Mouse (Mus musculus) lung, embryonic 14.5 days (tissue): Measurements from ENCODE around the gene Gria2. TPM values are rescaled to one million over a fixed set of nuclear protein-coding genes. Genes with fewer than 3 reads are reported as not detected.
A peak's percentile ranks its signal among the peaks of the same experiment; 100 is the strongest.

Source experiments
- ATAC-seq: fragments of 200-750 bp; cut with Nextera tagmentation; 2 replicates; pipeline ENCODE4 v1.8.0; 2017; ENCODE audit warnings: mild to moderate bottlenecking, moderate TSS enrichment, moderate library complexity; ENCODE audit not compliant: insufficient read depth
- DNase-seq: peaks from one replicate; pipeline ENCODE4 v3.0.0-alpha.2; 2015
- H3K27ac ChIP-seq: fragments of 300-500 bp; sonication (generic); 2 replicates; pipeline ENCODE4 v1.5.1; 2014; ENCODE audit warnings: low read depth, mild to moderate bottlenecking, moderate library complexity
- H3K27me3 ChIP-seq: fragments of 300-500 bp; sonication (generic); 2 replicates; pipeline ENCODE4 v1.6.1; 2014; ENCODE audit warnings: low read length, control low read depth; ENCODE audit not compliant: insufficient read depth
- H3K36me3 ChIP-seq: fragments of 300-500 bp; sonication (generic); 2 replicates; pipeline ENCODE4 v1.6.1; 2014; ENCODE audit warnings: control low read depth; ENCODE audit not compliant: insufficient read depth
- H3K4me1 ChIP-seq: fragments of 300-500 bp; sonication (generic); 2 replicates; pipeline ENCODE4 v1.6.1; 2014; ENCODE audit warnings: antibody characterized with exemption, control low read depth; ENCODE audit not compliant: insufficient read depth
- H3K4me2 ChIP-seq: fragments of 300-500 bp; sonication (generic); 2 replicates; pipeline ENCODE4 v1.6.1; 2014; ENCODE audit warnings: mild to moderate bottlenecking
- H3K4me3 ChIP-seq: fragments of 300-500 bp; sonication (generic); 2 replicates; pipeline ENCODE4 v1.5.1; 2014; ENCODE audit warnings: low read depth, low read length
- H3K9ac ChIP-seq: fragments of 300-500 bp; sonication (generic); 2 replicates; pipeline ENCODE4 v1.6.1; 2014
- H3K9me3 ChIP-seq: fragments of 300-500 bp; sonication (generic); 2 replicates; pipeline ENCODE4 v1.6.1; 2016; ENCODE audit warnings: low read depth, low read length, control low read depth
- CTCF ChIP-seq: IDR thresholded peaks from 2 replicates; pipeline ENCODE4 v1.5.1; 2016; ENCODE audit warnings: antibody characterized with exemption, low read depth
- WGBS: fragments of 180-500 bp; shearing (Covaris S2); extraction: QIAGEN DNeasy Blood & Tissue Kit; methylation state at CpG from one replicate; pipeline ENCODE4 v1.1.7; 2014; 5-methylcytosine and 5-hydroxymethylcytosine counted together
- polyA plus RNA-seq: library from polyadenylated mRNA; unstranded; fragments of >200 nt; fragmentation: Nextera tagmentation; extraction: Ambion mirVana; gene quantifications from 2 replicates; pipeline ENCODE4 v1.2.1, GENCODE M21; 2014

Gria2 gene
- 0.16 and 0.17 TPM in 2 replicates for polyA plus RNA-seq

GRCm38 (mm10) chr3:80802596-80803081, at the start of gene Gria2:
TSS of gene Gria2 (minus strand) at chr3:80802835.
- H3K27me3 ChIP-seq = peaks cover 27% of the 10 kb centered on the region
- TF ChIP-seq CTCF = no peak
- under 1% methylated on average over 35 of the region's 35 CpGs for WGBS
- H3K4me3 ChIP-seq = peak within 1 kb of the TSS; percentile 34
- H3K36me3 ChIP-seq = no peaks in the 10 kb centered on the region
- no peak within 1 kb of the TSS for H3K9ac ChIP-seq
- H3K4me1 ChIP-seq = no peaks in the 10 kb centered on the region; the same call in 1 of the 2 replicates
- H3K9me3 ChIP-seq = no peaks in the 10 kb centered on the region
- peak; percentile 96 for DNase-seq
- H3K4me2 ChIP-seq = peak within 1 kb of the TSS; percentile 72
- no peak within 1 kb of the TSS for H3K27ac ChIP-seq
- peak; percentile 98 for ATAC-seq

- H3K4me1 ChIP-seq = no peaks in the 10 kb centered on the region
- no peaks in the 10 kb centered on the region for H3K36me3 ChIP-seq
- ATAC-seq (no peak), DNase-seq (no peak)
- 78% methylated on average over 10 of the region's 10 CpGs for WGBS
- no peak for TF ChIP-seq CTCF
- H3K9ac ChIP-seq = no peak overlapping the region
- no peak overlapping the region for H3K4me3 ChIP-seq
- no peak overlapping the region for H3K27ac ChIP-seq
- no peaks in the 10 kb centered on the region for H3K9me3 ChIP-seq
- no peak overlapping the region for H3K4me2 ChIP-seq
- H3K27me3 ChIP-seq = no peaks in the 10 kb centered on the region
These were observed 48.3 kb upstream of the Gria2 start for GRCm38 (mm10) chr3:80850947-80851346.

DNA sequence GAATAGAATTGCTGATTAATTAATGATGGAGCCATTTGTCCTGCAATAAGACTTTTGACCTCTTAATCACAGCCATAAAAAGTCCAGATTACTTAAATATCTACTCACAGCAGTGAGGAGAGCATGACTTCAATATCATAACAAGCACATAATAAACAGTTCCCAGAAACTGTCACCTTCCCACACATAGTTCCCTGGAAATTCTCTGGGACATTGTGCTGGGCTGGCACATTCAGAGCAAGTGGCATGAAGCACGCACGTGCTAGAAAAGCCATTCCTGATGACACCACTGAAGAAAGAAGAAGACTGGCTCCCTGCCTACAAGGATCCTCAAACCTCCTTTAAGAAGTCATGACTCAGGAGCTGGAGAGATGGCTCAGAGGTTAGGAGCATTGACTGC, 43.0 kb upstream of the Gria2 start:
- WGBS = 67% methylated on average over 2 of the region's 2 CpGs
- Histone ChIP-seq H3K27me3 (no peaks in the 10 kb centered on the region), H3K4me1 (no peaks in the 10 kb centered on the region), H3K9ac (no peak overlapping the region), H3K4me2 (no peak overlapping the region), H3K36me3 (no peaks in the 10 kb centered on the region), H3K9me3 (no peaks in the 10 kb centered on the region), H3K27ac (no peak overlapping the region), H3K4me3 (no peak overlapping the region)
- no peak for DNase-seq
- ATAC-seq = no peak
- no peak for TF ChIP-seq CTCF

- TF ChIP-seq CTCF = no peak
- DNase-seq = no peak
- 66% methylated on average over 5 of the region's 5 CpGs for WGBS
These were observed 37.2 kb upstream of the Gria2 start for GRCm38 (mm10) chr3:80839845-80840244.

GRCm38 (mm10) chr3:80837583-80837982, 34.9 kb upstream of the Gria2 start:
- Histone ChIP-seq H3K4me1 (no peaks in the 10 kb centered on the region), H3K27me3 (no peaks in the 10 kb centered on the region), H3K27ac (no peak overlapping the region), H3K4me3 (no peak overlapping the region), H3K9ac (no peak overlapping the region), H3K9me3 (no peaks in the 10 kb centered on the region), H3K36me3 (no peaks in the 10 kb centered on the region), H3K4me2 (no peak overlapping the region)
- peak; percentile 79 for DNase-seq
- 19% methylated on average over 3 of the region's 3 CpGs for WGBS
- no peak for TF ChIP-seq CTCF
- peak; percentile 75 for ATAC-seq

More at GRCm38 (mm10) chr3:80839845-80840244, 37.2 kb upstream of the Gria2 start:
- no peaks in the 10 kb centered on the region for H3K4me1 ChIP-seq
- H3K36me3 ChIP-seq = no peaks in the 10 kb centered on the region
- H3K27me3 ChIP-seq = no peaks in the 10 kb centered on the region
- no peak overlapping the region for H3K9ac ChIP-seq
- H3K4me3 ChIP-seq = no peak overlapping the region
- no peak overlapping the region for H3K27ac ChIP-seq
- ATAC-seq = no peak
- no peak overlapping the region for H3K4me2 ChIP-seq
- no peaks in the 10 kb centered on the region for H3K9me3 ChIP-seq

GRCm38 (mm10) chr3:80823975-80824374, 21.3 kb upstream of the Gria2 start:
- Histone ChIP-seq H3K27me3 (no peaks in the 10 kb centered on the region), H3K36me3 (no peaks in the 10 kb centered on the region), H3K9ac (no peak overlapping the region), H3K4me2 (no peak overlapping the region), H3K4me1 (no peaks in the 10 kb centered on the region), H3K9me3 (no peaks in the 10 kb centered on the region), H3K4me3 (no peak overlapping the region), H3K27ac (no peak overlapping the region)
- no peak for ATAC-seq
- no peak for DNase-seq
- WGBS = 93% methylated on average over 1 of the region's 1 CpGs
- TF ChIP-seq CTCF = no peak

DNA sequence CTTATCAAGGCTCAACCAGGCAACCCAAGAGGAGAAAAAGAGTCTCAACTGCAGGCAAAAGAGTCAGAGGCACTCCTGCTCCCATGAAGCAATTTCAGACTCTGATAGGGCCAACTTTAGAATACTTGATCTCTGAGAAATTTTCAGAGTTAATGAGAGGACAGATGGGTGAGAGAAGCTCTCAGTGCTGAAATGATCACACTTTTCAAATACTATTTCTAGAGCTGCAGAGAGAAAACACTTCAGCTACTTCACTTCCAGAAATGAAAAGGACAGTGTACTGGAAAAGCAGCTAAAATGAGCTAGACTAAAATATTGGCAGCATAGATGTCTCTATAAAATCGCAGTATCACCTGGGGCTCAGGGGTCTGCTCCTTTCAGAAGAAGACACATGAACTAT, 16.0 kb upstream of the Gria2 start:
- WGBS = 87% methylated on average over 1 of the region's 1 CpGs
- Histone ChIP-seq H3K4me3 (no peak overlapping the region), H3K4me2 (no peak overlapping the region), H3K9ac (no peak overlapping the region), H3K27ac (no peak overlapping the region), H3K9me3 (no peaks in the 10 kb centered on the region), H3K4me1 (no peaks in the 10 kb centered on the region), H3K36me3 (no peaks in the 10 kb centered on the region), H3K27me3 (no peaks in the 10 kb centered on the region)
- ATAC-seq (no peak), DNase-seq (no peak)
- no peak for TF ChIP-seq CTCF

- H3K9me3 ChIP-seq = no peaks in the 10 kb centered on the region
- H3K4me2 ChIP-seq = no peak overlapping the region
- H3K27me3 ChIP-seq = no peaks in the 10 kb centered on the region
- H3K4me1 ChIP-seq = no peaks in the 10 kb centered on the region
- DNase-seq = no peak
- H3K9ac ChIP-seq = no peak overlapping the region
- no peak for TF ChIP-seq CTCF
- H3K36me3 ChIP-seq = no peaks in the 10 kb centered on the region
- H3K4me3 ChIP-seq = no peak overlapping the region
- no peak for ATAC-seq
- H3K27ac ChIP-seq = no peak overlapping the region
These were observed 11.1 kb upstream of the Gria2 start for GRCm38 (mm10) chr3:80813734-80814133.
